Mouse (Mus musculus): Measurements from ENCODE around the gene AC134908.4. TPM values are rescaled to one million over a fixed set of nuclear protein-coding genes. Genes with fewer than 3 reads are reported as not detected.

Gene AC134908.4
- polyA plus RNA-seq, 1 experiment from 2014 or later: not detected

GRCm38 (mm10) chr17:25760148-25760547, 35.3 kb downstream of the AC134908.4 start:
- H3K4me1 ChIP-seq (ENCODE audit: control insufficient read depth, insufficient read depth, low read length): no peaks in the 10 kb centered on the region
- ATAC-seq (ENCODE audit: low read depth) (no peak), DNase-seq (ENCODE audit: low spot score) (no peak)
- no peak overlapping the region for H3K27ac ChIP-seq (replicated peaks; ENCODE audit: low read depth, low read length)
- WGBS: 78% methylated on average over 8 of the region's 8 CpGs
- H3K36me3 ChIP-seq (ENCODE audit: control insufficient read depth, insufficient read depth, low read length): no peaks in the 10 kb centered on the region
- no peaks in the 10 kb centered on the region for H3K9me3 ChIP-seq (ENCODE audit: control insufficient read depth, low read length)
- H3K9ac ChIP-seq (ENCODE audit: low read depth, low read length): no peak overlapping the region
- no peaks in the 10 kb centered on the region for H3K27me3 ChIP-seq (replicated peaks; ENCODE audit: control insufficient read depth, insufficient read depth, low read length)
- H3K4me3 ChIP-seq (ENCODE audit: low read depth, low read length): no peak overlapping the region
- no peak overlapping the region for H3K4me2 ChIP-seq (ENCODE audit: low read depth, low read length)

GRCm38 (mm10) chr17:25757691-25758090, 37.8 kb downstream of the AC134908.4 start:
- DNase-seq (ENCODE audit: low spot score) (no peak), ATAC-seq (ENCODE audit: low read depth) (no peak)
- WGBS: 57% methylated on average over 3 of the region's 3 CpGs
- Histone ChIP-seq H3K27ac (replicated peaks; ENCODE audit: low read depth, low read length) (no peak overlapping the region), H3K9me3 (ENCODE audit: control insufficient read depth, low read length) (no peaks in the 10 kb centered on the region), H3K27me3 (replicated peaks; ENCODE audit: control insufficient read depth, insufficient read depth, low read length) (no peaks in the 10 kb centered on the region), H3K36me3 (ENCODE audit: control insufficient read depth, insufficient read depth, low read length) (no peaks in the 10 kb centered on the region), H3K4me3 (ENCODE audit: low read depth, low read length) (no peak overlapping the region), H3K9ac (ENCODE audit: low read depth, low read length) (no peak overlapping the region), H3K4me2 (ENCODE audit: low read depth, low read length) (no peak overlapping the region), H3K4me1 (ENCODE audit: control insufficient read depth, insufficient read depth, low read length) (no peaks in the 10 kb centered on the region)

- DNase-seq (ENCODE audit: low spot score) (no peak), ATAC-seq (ENCODE audit: low read depth) (no peak)
- H3K9ac ChIP-seq (ENCODE audit: low read depth, low read length): no peak overlapping the region; the same call in 1 of the 2 replicates
- H3K36me3 ChIP-seq (ENCODE audit: control insufficient read depth, insufficient read depth, low read length): no peaks in the 10 kb centered on the region
- no peak overlapping the region for H3K4me3 ChIP-seq (ENCODE audit: low read depth, low read length)
- no peaks in the 10 kb centered on the region for H3K27me3 ChIP-seq (replicated peaks; ENCODE audit: control insufficient read depth, insufficient read depth, low read length)
- no peaks in the 10 kb centered on the region for H3K4me1 ChIP-seq (ENCODE audit: control insufficient read depth, insufficient read depth, low read length)
- H3K9me3 ChIP-seq (ENCODE audit: control insufficient read depth, low read length): no peaks in the 10 kb centered on the region
- WGBS: 65% methylated on average over 9 of the region's 9 CpGs
- H3K4me2 ChIP-seq (ENCODE audit: low read depth, low read length): no peak overlapping the region
- H3K27ac ChIP-seq (replicated peaks; ENCODE audit: low read depth, low read length): no peak overlapping the region
Observed at GRCm38 (mm10) chr17:25756378-25757242, 38.8 kb downstream of the AC134908.4 start.

GRCm38 (mm10) chr17:25755627-25756377, 39.7 kb downstream of the AC134908.4 start:
- no peak overlapping the region for H3K9ac ChIP-seq (ENCODE audit: low read depth, low read length)
- no peak overlapping the region for H3K4me2 ChIP-seq (ENCODE audit: low read depth, low read length)
- H3K36me3 ChIP-seq (ENCODE audit: control insufficient read depth, insufficient read depth, low read length): no peaks in the 10 kb centered on the region
- no peak for ATAC-seq (ENCODE audit: low read depth)
- H3K4me3 ChIP-seq (ENCODE audit: low read depth, low read length): no peak overlapping the region
- peaks cover 3% of the 10 kb centered on the region; the same call in 1 of the 2 replicates for H3K4me1 ChIP-seq (ENCODE audit: control insufficient read depth, insufficient read depth, low read length)
- 21% methylated on average over 4 of the region's 4 CpGs for WGBS
- no peaks in the 10 kb centered on the region for H3K27me3 ChIP-seq (replicated peaks; ENCODE audit: control insufficient read depth, insufficient read depth, low read length)
- DNase-seq (ENCODE audit: low spot score): peak; percentile 11
- H3K27ac ChIP-seq (replicated peaks; ENCODE audit: low read depth, low read length): no peak overlapping the region
- no peaks in the 10 kb centered on the region for H3K9me3 ChIP-seq (ENCODE audit: control insufficient read depth, low read length)

DNA sequence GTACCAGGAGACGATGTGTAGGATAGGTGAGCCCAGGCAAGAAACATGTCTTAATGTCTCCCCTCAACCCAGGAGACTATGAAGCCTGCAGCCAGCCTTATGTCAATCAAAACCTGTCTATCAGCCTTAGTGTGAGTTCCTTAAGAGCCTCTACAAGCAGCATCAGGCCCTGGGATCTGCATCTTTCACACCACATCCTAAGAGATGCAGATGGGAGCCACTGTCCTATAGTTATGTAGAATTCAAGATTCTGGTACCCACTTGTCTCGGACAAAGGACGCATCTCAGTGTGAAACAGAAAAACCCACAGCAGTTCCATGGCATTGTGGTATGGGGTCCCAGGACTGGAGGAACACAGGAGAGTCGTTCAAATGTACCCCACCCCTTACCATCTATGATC, 40.4 kb downstream of the AC134908.4 start:
- ATAC-seq (ENCODE audit: low read depth) (no peak), DNase-seq (ENCODE audit: low spot score) (no peak)
- Histone ChIP-seq H3K9me3 (ENCODE audit: control insufficient read depth, low read length) (no peaks in the 10 kb centered on the region), H3K27me3 (replicated peaks; ENCODE audit: control insufficient read depth, insufficient read depth, low read length) (no peaks in the 10 kb centered on the region), H3K36me3 (ENCODE audit: control insufficient read depth, insufficient read depth, low read length) (no peaks in the 10 kb centered on the region), H3K4me2 (ENCODE audit: low read depth, low read length) (no peak overlapping the region), H3K4me1 (ENCODE audit: control insufficient read depth, insufficient read depth, low read length) (peaks cover 3% of the 10 kb centered on the region; the same call in 1 of the 2 replicates), H3K9ac (ENCODE audit: low read depth, low read length) (no peak overlapping the region), H3K27ac (replicated peaks; ENCODE audit: low read depth, low read length) (no peak overlapping the region), H3K4me3 (ENCODE audit: low read depth, low read length) (no peak overlapping the region)
- 75% methylated on average over 4 of the region's 4 CpGs for WGBS

GRCm38 (mm10) chr17:25754241-25754640, 41.2 kb downstream of the AC134908.4 start, which contains the start of gene Msln:
Gene Msln, minus strand, starts transcription at chr17:25754378.
- peaks cover 3% of the 10 kb centered on the region; the same call in 1 of the 2 replicates for H3K4me1 ChIP-seq (ENCODE audit: control insufficient read depth, insufficient read depth, low read length)
- no peaks in the 10 kb centered on the region for H3K27me3 ChIP-seq (replicated peaks; ENCODE audit: control insufficient read depth, insufficient read depth, low read length)
- H3K27ac ChIP-seq (replicated peaks; ENCODE audit: low read depth, low read length): no peak within 1 kb of the TSS
- H3K9me3 ChIP-seq (ENCODE audit: control insufficient read depth, low read length): no peaks in the 10 kb centered on the region
- no peak for DNase-seq (ENCODE audit: low spot score)
- no peak for ATAC-seq (ENCODE audit: low read depth)
- no peaks in the 10 kb centered on the region for H3K36me3 ChIP-seq (ENCODE audit: control insufficient read depth, insufficient read depth, low read length)
- no peak within 1 kb of the TSS for H3K4me3 ChIP-seq (ENCODE audit: low read depth, low read length)
- no peak within 1 kb of the TSS for H3K4me2 ChIP-seq (ENCODE audit: low read depth, low read length)
- WGBS: 85% methylated on average over 9 of the region's 9 CpGs
- no peak within 1 kb of the TSS for H3K9ac ChIP-seq (ENCODE audit: low read depth, low read length)

DNA sequence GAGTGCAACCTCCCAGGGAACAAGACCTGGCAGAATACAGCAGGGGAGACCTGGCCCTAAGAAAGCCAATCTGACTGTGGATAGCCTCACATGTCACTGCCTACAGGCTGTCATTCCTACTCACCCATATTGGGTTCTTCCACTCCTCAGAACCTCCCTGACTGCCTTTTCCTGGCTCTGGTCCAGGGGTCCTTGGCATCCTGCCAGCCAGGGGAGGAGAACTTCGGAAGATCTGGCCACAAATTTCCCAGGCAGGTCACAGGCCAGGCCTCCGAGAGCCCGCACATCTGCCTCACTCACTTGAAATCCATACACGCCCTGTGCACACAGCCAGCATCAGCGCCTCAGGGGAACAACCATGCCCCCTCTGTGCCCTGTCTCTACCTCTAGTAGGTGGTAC, 44.0 kb downstream of the AC134908.4 start:
- H3K27ac ChIP-seq (replicated peaks; ENCODE audit: low read depth, low read length): no peak overlapping the region
- H3K4me2 ChIP-seq (ENCODE audit: low read depth, low read length): no peak overlapping the region
- ATAC-seq (ENCODE audit: low read depth) (no peak), DNase-seq (ENCODE audit: low spot score) (peak; percentile 52)
- no peaks in the 10 kb centered on the region for H3K36me3 ChIP-seq (ENCODE audit: control insufficient read depth, insufficient read depth, low read length)
- no peak overlapping the region for H3K4me3 ChIP-seq (ENCODE audit: low read depth, low read length)
- no peak overlapping the region for H3K9ac ChIP-seq (ENCODE audit: low read depth, low read length)
- no peaks in the 10 kb centered on the region for H3K9me3 ChIP-seq (ENCODE audit: control insufficient read depth, low read length)
- H3K27me3 ChIP-seq (replicated peaks; ENCODE audit: control insufficient read depth, insufficient read depth, low read length): no peaks in the 10 kb centered on the region
- 25% methylated on average over 5 of the region's 5 CpGs for WGBS
- peaks cover 3% of the 10 kb centered on the region; the same call in 1 of the 2 replicates for H3K4me1 ChIP-seq (ENCODE audit: control insufficient read depth, insufficient read depth, low read length)

DNA sequence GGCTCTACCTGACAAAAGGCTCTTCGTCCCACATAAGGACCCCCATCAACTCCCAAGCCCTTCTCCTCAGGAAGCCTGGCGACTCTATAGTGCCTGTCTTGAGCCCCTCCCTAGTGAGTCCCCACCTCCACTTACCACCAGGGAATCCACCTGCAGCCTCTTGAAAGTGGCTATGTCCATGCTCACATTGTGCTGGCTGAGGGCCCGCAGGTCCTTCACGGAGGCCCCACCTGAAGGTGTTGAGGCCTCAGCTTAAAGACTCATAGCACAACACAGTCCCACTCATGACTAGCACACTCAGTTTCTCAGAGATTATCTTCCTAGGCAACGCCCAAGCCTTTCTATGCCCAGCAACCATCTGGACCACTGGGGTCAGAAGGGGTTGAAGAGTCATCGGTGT, 46.1 kb downstream of the AC134908.4 start:
- Histone ChIP-seq H3K27me3 (replicated peaks; ENCODE audit: control insufficient read depth, insufficient read depth, low read length) (no peaks in the 10 kb centered on the region), H3K4me1 (ENCODE audit: control insufficient read depth, insufficient read depth, low read length) (peaks cover 3% of the 10 kb centered on the region; the same call in 1 of the 2 replicates), H3K4me2 (ENCODE audit: low read depth, low read length) (no peak overlapping the region), H3K27ac (replicated peaks; ENCODE audit: low read depth, low read length) (no peak overlapping the region), H3K36me3 (ENCODE audit: control insufficient read depth, insufficient read depth, low read length) (no peaks in the 10 kb centered on the region), H3K4me3 (ENCODE audit: low read depth, low read length) (no peak overlapping the region), H3K9ac (ENCODE audit: low read depth, low read length) (no peak overlapping the region), H3K9me3 (ENCODE audit: control insufficient read depth, low read length) (no peaks in the 10 kb centered on the region)
- DNase-seq (ENCODE audit: low spot score) (no peak), ATAC-seq (ENCODE audit: low read depth) (no peak)
- 81% methylated on average over 6 of the region's 6 CpGs for WGBS

Data from embryonic facial prominence, embryonic 14.5 days (tissue).